Mouse (Mus musculus) stomach, embryonic 16.5 days (tissue): ENCODE measurements around the gene Akr1c19. TPM values are rescaled to one million over a fixed set of nuclear protein-coding genes. Genes with fewer than 3 reads are reported as not detected.
A peak's percentile ranks its signal among the peaks of the same experiment; 100 is the strongest.
"Not testable (repeated sequence)": the region's sequence is repeated elsewhere in the genome, so short reads cannot be mapped to it uniquely, and the experiment has no call there.

Source experiments
- ATAC-seq: fragments of 200-750 bp; cut with Nextera tagmentation; 2 replicates; pipeline ENCODE4 v1.8.0; 2017; ENCODE audit warnings: moderate number of reproducible peaks, moderate TSS enrichment; ENCODE audit not compliant: insufficient read depth, low FRiP score
- H3K27ac ChIP-seq: fragments of 300-500 bp; sonication (generic); 2 replicates; pipeline ENCODE4 v1.5.1; 2014; ENCODE audit warnings: low read length
- H3K27me3 ChIP-seq: fragments of 300-500 bp; sonication (generic); 2 replicates; pipeline ENCODE4 v1.6.1; 2014; ENCODE audit warnings: low read length, control low read depth, mixed read lengths; ENCODE audit not compliant: control insufficient read depth, insufficient read depth
- H3K36me3 ChIP-seq: fragments of 300-500 bp; sonication (generic); 2 replicates; pipeline ENCODE4 v1.6.1; 2014; ENCODE audit warnings: low read length; ENCODE audit not compliant: control insufficient read depth, insufficient read depth
- H3K4me1 ChIP-seq: fragments of 300-500 bp; sonication (generic); 2 replicates; pipeline ENCODE4 v1.6.1; 2014; ENCODE audit warnings: low read length, control low read depth, mixed read lengths; ENCODE audit not compliant: control insufficient read depth, insufficient read depth
- H3K4me2 ChIP-seq: fragments of 300-500 bp; sonication (generic); 2 replicates; pipeline ENCODE4 v1.6.1; 2014; ENCODE audit warnings: low read depth, low read length, mixed read lengths
- H3K4me3 ChIP-seq: fragments of 300-500 bp; sonication (generic); replicated peaks from 2 replicates; pipeline ENCODE4 v1.5.1; 2014; ENCODE audit warnings: mild to moderate bottlenecking, low read length
- H3K9ac ChIP-seq: fragments of 300-500 bp; sonication (generic); 2 replicates; pipeline ENCODE4 v1.6.1; 2014; ENCODE audit warnings: low read length
- H3K9me3 ChIP-seq: fragments of 300-500 bp; sonication (generic); replicated peaks from 2 replicates; pipeline ENCODE4 v1.6.1; 2016; ENCODE audit warnings: low read length, control low read depth; ENCODE audit not compliant: control insufficient read depth
- WGBS: fragments of 180-500 bp; shearing (Covaris S2); extraction: QIAGEN DNeasy Blood & Tissue Kit; methylation state at CpG from one replicate; pipeline ENCODE4 v1.1.7; 2014; 5-methylcytosine and 5-hydroxymethylcytosine counted together
- polyA plus RNA-seq: library from polyadenylated mRNA; unstranded; fragments of >200 nt; fragmentation: Nextera tagmentation; extraction: Ambion mirVana; gene quantifications from 2 replicates; pipeline ENCODE4 v1.2.1, GENCODE M21; 2015

Gene Akr1c19
- polyA plus RNA-seq, 1 experiment from 2014 or later = 123 TPM

DNA sequence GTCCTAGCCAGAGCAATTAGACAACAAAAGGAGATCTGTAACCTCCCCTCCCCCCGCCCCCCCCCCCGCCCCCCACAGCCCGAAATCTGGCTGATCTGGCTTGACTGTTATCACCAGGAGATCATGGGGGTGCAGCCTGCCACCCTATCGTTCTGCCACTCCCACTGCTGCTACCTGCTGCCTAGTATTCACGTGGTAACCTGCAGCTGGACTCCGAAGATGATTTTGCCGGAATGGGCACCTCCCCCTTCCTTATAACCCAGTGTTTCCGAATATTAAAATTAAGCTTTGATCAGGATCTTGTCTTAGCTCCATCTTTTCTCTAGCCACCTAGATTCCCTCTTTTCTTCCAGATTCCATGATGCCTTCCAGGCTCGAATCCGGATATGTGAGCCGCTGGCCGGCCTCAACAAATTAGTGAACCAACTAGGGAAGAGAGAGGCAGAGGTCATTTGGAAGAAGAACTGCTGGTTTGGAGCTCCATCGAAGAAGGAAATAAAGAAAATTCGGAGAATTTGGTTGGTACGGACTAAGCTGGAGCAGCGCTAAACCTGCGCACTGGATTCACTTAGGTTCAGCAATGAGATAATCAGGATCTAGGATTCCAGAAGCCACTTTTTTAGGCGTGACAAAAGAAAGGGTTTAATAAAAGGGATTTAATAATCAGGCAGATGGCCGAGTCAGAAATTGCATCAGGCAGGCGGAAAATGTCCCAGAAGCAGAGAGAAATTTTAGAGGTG, 16.8 kb upstream of the Akr1c19 start:
- H3K4me1 ChIP-seq = no peaks in the 10 kb centered on the region
- no peak for ATAC-seq
- H3K27ac ChIP-seq = no peak overlapping the region
- no peaks in the 10 kb centered on the region for H3K27me3 ChIP-seq
- no peak overlapping the region for H3K9ac ChIP-seq
- 81% methylated on average over 20 of the region's 20 CpGs for WGBS
- H3K9me3 ChIP-seq = no peaks in the 10 kb centered on the region
- no peaks in the 10 kb centered on the region for H3K36me3 ChIP-seq
- H3K4me2 ChIP-seq = no peak overlapping the region
- H3K4me3 ChIP-seq = no peak overlapping the region

DNA sequence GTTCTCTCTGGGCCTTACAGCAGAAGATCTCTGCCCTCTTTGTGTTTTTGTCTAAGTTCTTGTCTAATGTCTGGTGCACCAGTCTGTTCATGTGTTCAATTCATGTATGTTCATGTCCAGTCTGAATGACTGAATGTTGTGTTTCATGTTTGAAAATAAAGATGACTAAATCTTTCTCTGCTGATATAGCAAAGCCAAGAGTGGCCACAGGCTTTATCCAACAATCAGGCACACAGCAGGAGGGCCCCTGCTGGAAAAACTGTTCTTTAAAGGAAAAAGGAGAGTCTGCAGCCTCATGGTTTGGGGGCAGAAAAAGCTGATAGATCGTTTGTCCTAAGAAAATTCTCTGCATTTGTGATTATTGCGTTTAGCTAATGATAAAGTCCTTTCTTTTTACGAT, 16.2 kb upstream of the Akr1c19 start:
- no peaks in the 10 kb centered on the region for H3K9me3 ChIP-seq
- no peak overlapping the region for H3K4me2 ChIP-seq
- H3K9ac ChIP-seq = no peak overlapping the region
- H3K27me3 ChIP-seq = no peaks in the 10 kb centered on the region
- no peaks in the 10 kb centered on the region for H3K4me1 ChIP-seq
- no peaks in the 10 kb centered on the region for H3K36me3 ChIP-seq
- no peak overlapping the region for H3K4me3 ChIP-seq
- no peak overlapping the region for H3K27ac ChIP-seq
- WGBS = 66% methylated on average over 3 of the region's 3 CpGs
- ATAC-seq = no peak

DNA sequence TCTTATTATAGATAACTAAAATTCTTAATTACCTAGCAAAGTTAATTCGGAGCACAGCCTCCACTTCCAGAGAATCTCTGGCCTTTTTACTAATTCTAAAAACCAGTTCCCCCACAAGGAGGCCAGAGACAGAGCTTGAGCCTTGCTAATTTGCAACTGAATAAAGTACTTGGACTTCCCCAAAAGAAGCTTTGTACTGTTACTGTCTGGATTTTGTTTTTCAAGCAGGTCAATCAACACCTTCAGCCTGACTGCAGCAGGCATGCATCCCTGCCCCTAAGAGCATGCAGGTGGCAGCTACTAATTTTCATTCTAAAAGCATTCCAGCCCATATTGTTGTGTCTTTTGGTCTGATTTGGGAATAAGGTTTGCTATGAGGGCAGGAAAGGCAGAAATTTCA, 13.0 kb upstream of the Akr1c19 start:
- H3K9me3 ChIP-seq, H3K27ac ChIP-seq, H3K9ac ChIP-seq, ATAC-seq, H3K36me3 ChIP-seq, H3K4me1 ChIP-seq, H3K4me2 ChIP-seq, H3K27me3 ChIP-seq, H3K4me3 ChIP-seq: not testable (repeated sequence)
- 80% methylated on average over 1 of the region's 1 CpGs for WGBS

DNA sequence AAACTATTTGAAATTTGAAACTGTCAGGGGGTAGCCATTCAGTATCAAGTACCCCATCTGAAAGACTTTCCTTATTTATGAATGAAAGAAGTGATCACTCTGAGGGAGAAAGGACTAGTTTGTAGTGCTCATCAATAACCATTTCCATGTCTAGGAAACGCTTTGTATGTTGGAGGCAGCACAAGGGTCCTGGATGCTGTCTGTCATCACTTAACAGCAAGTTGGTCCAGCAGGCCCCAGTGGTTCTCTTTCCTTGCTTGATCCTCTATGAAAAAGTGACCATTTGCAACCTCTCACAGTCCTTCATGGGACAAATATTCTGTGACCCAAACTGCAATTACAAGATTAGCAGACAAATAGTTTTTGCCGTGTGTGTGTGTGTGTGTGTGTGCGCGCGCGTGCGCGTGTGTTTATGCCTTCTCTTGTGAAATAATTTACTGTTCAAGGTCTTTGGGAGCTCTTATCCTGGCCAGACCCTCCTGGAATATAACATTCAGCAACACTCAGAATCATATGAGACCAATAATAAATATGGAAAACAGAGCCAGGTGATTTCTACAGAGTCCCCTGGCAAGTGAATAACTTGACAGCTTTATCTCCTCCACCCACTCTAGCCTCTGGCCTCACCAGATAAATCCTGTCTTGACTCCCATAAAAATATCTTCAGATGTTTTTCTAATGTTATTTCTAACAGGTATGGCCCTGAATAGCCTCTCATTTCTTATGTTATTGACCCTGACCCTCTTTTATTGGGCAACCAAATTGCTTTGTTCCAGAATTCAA, 2.5 kb downstream of the Akr1c19 start:
- H3K4me1 ChIP-seq = no peaks in the 10 kb centered on the region
- H3K4me2 ChIP-seq = no peak overlapping the region
- H3K36me3 ChIP-seq = no peaks in the 10 kb centered on the region
- H3K27ac ChIP-seq = no peak overlapping the region
- no peak overlapping the region for H3K9ac ChIP-seq
- no peak for ATAC-seq
- no peaks in the 10 kb centered on the region for H3K27me3 ChIP-seq
- H3K9me3 ChIP-seq = no peaks in the 10 kb centered on the region
- WGBS = 88% methylated on average over 8 of the region's 8 CpGs
- no peak overlapping the region for H3K4me3 ChIP-seq

- H3K27ac ChIP-seq = peak overlapping the region; percentile 77
- no peaks in the 10 kb centered on the region for H3K4me1 ChIP-seq
- H3K9ac ChIP-seq = no peak overlapping the region
- no peaks in the 10 kb centered on the region for H3K27me3 ChIP-seq
- 52% methylated on average over 1 of the region's 1 CpGs for WGBS
- no peak overlapping the region for H3K4me2 ChIP-seq
- ATAC-seq = peak; percentile 56; the same call in 1 of the 2 replicates
- H3K4me3 ChIP-seq = no peak overlapping the region
- no peaks in the 10 kb centered on the region for H3K36me3 ChIP-seq
- H3K9me3 ChIP-seq = no peaks in the 10 kb centered on the region
Observed at GRCm38 (mm10) chr13:4233135-4233534, 4.6 kb downstream of the Akr1c19 start.

DNA sequence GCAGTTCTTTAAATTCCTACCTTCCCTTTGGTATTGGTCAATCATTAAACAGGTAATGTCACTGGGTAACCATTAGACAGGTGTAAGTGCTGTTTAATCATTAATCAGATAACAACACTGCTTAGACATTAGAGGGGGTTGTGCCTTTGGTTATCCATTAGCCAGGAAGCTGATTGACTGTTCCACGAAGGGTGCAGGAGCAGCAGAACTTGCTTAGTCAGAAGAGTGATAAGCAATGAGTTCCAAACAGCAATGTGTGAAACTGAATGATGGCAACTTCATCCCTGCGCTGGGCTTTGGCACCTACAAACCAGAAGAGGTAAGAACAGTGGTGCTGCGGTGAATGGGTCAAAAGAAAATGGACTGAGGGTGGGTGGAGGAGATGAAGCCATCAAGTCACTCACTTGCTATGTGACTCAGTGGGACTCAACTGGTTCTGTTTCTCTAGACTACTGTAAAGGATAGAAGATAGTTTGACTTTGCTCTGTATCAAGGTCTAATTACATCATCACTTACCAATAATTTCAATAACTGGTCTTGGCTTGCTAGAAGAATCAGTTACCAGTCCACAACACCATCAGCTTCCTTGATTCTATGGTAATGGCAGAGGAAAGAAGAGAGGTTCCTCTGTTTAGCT, 5.2 kb downstream of the Akr1c19 start:
- H3K4me1 ChIP-seq = no peaks in the 10 kb centered on the region

DNA sequence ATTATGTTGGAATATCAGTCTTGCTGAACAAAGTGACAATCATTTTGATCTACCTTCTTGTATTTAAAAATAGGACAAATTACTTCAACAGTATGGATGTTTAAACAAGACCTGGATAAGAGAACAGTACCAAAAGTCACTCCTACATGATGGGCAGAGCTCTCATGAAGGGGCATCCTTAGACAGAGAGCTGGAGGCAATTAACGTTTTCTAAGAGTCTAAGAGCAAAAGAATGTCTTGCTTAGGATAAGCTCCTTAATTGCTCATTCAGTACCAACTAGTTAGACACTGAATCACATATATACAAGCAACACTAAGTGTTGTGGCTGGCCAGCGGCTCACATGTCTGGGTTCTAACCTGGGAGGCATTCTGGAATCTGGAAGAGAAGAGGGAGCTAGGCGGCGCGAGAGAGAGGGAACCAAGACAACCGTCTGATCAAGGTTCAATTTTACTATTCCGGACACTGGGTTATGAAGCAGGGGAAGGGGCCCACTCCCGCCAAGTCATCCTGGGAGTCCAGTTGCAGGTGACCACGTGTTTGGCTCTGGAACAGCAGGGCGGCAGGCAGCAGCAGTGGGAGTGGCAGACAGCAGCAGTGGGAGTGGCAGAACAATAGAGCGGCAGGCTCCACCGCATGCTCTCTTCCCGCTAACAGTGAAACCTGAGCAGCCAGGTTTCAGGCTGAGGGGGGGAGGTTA, 16.5 kb downstream of the Akr1c19 start:
- no peaks in the 10 kb centered on the region for H3K9me3 ChIP-seq
- H3K9ac ChIP-seq = 0 out of 2 replicates have a peak overlapping the region, but pooled peaks have one; percentile 4
- peak overlapping the region; percentile 36 for H3K4me2 ChIP-seq
- H3K27ac ChIP-seq = no peak overlapping the region; the same call in 1 of the 2 replicates
- peak; percentile 93 for ATAC-seq
- no peaks in the 10 kb centered on the region for H3K36me3 ChIP-seq
- peak overlapping the region; percentile 6; the same call in 1 of the 2 replicates for H3K4me3 ChIP-seq
- no peaks in the 10 kb centered on the region for H3K4me1 ChIP-seq
- WGBS = 4% methylated on average over 13 of the region's 13 CpGs
- H3K27me3 ChIP-seq = no peaks in the 10 kb centered on the region

More for the DNA sequence above, 5.2 kb downstream of the Akr1c19 start:
- no peaks in the 10 kb centered on the region for H3K36me3 ChIP-seq
- H3K4me3 ChIP-seq = peak overlapping the region; percentile 40
- peak overlapping the region; percentile 31 for H3K4me2 ChIP-seq
- H3K27ac ChIP-seq = peak overlapping the region; percentile 62
- peak; percentile 98 for ATAC-seq
- H3K9me3 ChIP-seq = no peaks in the 10 kb centered on the region
- H3K27me3 ChIP-seq = no peaks in the 10 kb centered on the region
- 38% methylated on average over 3 of the region's 3 CpGs for WGBS
- H3K9ac ChIP-seq = no peak overlapping the region

DNA sequence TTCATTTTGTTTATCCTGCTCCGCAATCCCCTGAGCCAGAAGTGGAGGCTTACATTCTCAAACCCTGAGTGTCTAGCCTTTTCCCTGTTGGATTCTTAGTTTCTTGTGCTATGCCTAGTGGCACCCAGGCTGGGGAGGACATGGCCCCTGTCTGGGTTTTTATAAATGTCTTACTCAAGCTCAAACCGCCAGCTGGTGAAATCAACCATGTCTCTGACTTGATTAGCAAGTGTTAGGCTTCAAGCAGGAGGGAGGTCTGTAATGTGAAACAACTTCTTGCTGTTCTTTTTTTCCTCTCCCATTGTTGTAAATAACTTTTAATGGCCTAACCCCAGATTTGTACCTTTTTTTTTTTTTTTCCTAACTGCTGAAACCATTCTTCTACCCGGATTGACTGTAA, 20.8 kb downstream of the Akr1c19 start:
- H3K27ac ChIP-seq = no peak overlapping the region
- WGBS = 64% methylated on average over 3 of the region's 3 CpGs
- H3K4me1 ChIP-seq = no peaks in the 10 kb centered on the region
- H3K9ac ChIP-seq = no peak overlapping the region
- ATAC-seq = no peak
- no peak overlapping the region for H3K4me3 ChIP-seq
- H3K4me2 ChIP-seq = no peak overlapping the region
- H3K27me3 ChIP-seq = no peaks in the 10 kb centered on the region
- no peaks in the 10 kb centered on the region for H3K9me3 ChIP-seq
- H3K36me3 ChIP-seq = no peaks in the 10 kb centered on the region
